Mouse (Mus musculus) erythroblast, embryonic 14.5 days (primary cell): Measurements from ENCODE around the gene Mvd. TPM values are rescaled to one million over a fixed set of nuclear protein-coding genes. Genes with fewer than 3 reads are reported as not detected.
A peak's percentile ranks its signal among the peaks of the same experiment; 100 is the strongest.

ENCODE experiments used
- H3K27me3 ChIP-seq: 2 replicates; pipeline ENCODE4 v1.6.1; 2012; ENCODE audit warnings: inconsistent platforms; ENCODE audit not compliant: control insufficient read depth
- H3K36me3 ChIP-seq: 2 replicates; pipeline ENCODE4 v1.6.1; 2012; ENCODE audit warnings: mild to moderate bottlenecking, inconsistent platforms; ENCODE audit not compliant: control insufficient read depth
- H3K4me1 ChIP-seq: 2 replicates; pipeline ENCODE4 v1.6.1; 2012; ENCODE audit warnings: inconsistent platforms; ENCODE audit not compliant: control insufficient read depth
- H3K4me3 ChIP-seq: replicated peaks from 2 replicates; pipeline ENCODE3; 2012; ENCODE audit warnings: moderate library complexity, mild to moderate bottlenecking, inconsistent platforms
- H3K9me3 ChIP-seq: 2 replicates; pipeline ENCODE4 v1.6.1; 2012; ENCODE audit warnings: low read length, inconsistent platforms, mixed read lengths; ENCODE audit not compliant: control insufficient read depth
- GATA1 ChIP-seq: IDR thresholded peaks from 2 replicates; pipeline ENCODE4 v1.6.1; 2012; ENCODE audit warnings: low read length, inconsistent platforms, mixed read lengths
- TAL1 ChIP-seq: IDR thresholded peaks from 3 replicates; pipeline ENCODE4 v1.6.1; 2012; ENCODE audit warnings: low read length, inconsistent platforms, mixed read lengths
- polyA plus RNA-seq: library from polyadenylated mRNA; stranded (reverse); fragments of >175 nt; gene quantifications from 2 replicates; pipeline ENCODE4 v1.2.3, GENCODE M21; 2012

The Mvd gene
- 0.17 and 0.19 TPM in 2 replicates for polyA plus RNA-seq

DNA sequence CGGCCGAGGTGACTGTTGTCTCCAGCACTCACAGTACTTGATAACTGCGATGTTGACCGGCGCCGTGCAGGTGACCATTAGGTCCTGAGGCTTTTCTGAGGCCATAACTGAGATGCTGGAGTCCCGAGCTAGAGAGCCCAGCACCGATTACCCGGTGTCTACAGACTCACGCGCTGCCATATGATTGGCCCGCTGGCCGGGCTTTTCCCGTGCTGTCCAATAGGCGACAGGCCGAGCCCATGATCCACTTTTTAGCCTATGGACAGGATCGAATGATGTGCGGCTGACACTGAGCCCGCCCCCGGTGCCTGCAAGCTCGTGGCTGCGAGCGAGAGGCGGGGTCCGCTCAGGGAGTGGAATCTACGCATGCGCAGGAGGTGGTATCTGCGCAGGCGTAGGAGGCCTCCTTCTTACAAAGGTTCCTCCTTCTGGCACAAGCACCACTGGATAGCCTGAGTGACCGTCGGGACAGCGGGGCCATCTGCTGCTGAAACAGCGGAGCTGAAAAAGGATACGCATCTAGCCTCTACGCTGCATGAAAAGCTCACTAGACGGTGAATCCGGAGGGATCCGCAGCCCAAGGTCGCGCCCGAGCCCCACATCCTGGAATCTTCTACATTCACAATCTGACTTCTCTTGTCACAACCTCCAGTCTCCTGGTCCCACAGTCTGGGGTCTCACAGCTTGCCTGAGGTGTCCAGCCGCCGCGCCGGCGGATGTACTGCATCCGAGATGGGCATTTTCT, at the start of gene Mvd:
Gene Mvd, minus strand, starts transcription at position 161 of the 745 bp plus-strand sequence.
- TF ChIP-seq TAL1 (no peak), GATA1 (no peak)
- peaks cover 15% of the 10 kb centered on the region for H3K36me3 ChIP-seq
- peaks cover 4% of the 10 kb centered on the region for H3K9me3 ChIP-seq
- H3K27me3 ChIP-seq: peaks cover 9% of the 10 kb centered on the region
- H3K4me3 ChIP-seq: peak within 1 kb of the TSS; percentile 71
- peaks cover 34% of the 10 kb centered on the region for H3K4me1 ChIP-seq

DNA sequence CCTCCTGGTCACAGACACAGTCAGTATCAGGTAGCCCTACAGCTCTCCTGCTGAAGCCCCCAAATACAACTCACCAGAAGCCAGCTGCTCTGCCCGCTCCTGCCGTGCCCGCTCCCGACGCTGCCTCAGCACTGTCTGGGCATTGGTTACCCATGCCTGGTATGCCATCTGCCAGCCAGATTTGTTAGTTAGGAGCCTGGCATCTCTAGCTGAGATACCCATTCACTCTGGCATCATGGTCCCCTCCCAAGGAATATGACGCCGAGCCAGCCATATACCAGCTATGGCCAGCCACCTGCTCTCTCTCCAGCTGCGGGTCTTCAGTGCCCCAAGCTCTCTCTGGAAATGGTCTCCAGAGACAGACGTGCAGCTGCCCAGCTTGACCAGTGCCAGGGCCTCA, 45.2 kb upstream of the Mvd start:
- H3K9me3 ChIP-seq: peaks cover 18% of the 10 kb centered on the region
- H3K4me1 ChIP-seq: no peaks in the 10 kb centered on the region; the same call in 1 of the 2 replicates
- H3K27me3 ChIP-seq: no peaks in the 10 kb centered on the region; the same call in 1 of the 2 replicates
- H3K36me3 ChIP-seq: peaks cover 100% of the 10 kb centered on the region
- no peak for TF ChIP-seq GATA1
- no peak for TF ChIP-seq TAL1
- H3K4me3 ChIP-seq: no peak overlapping the region

GRCm38 (mm10) chr8:122484831-122485230, 41.6 kb upstream of the Mvd start:
- peaks cover 100% of the 10 kb centered on the region for H3K36me3 ChIP-seq
- no peaks in the 10 kb centered on the region; the same call in 1 of the 2 replicates for H3K4me1 ChIP-seq
- H3K4me3 ChIP-seq: no peak overlapping the region
- no peaks in the 10 kb centered on the region; the same call in 1 of the 2 replicates for H3K27me3 ChIP-seq
- peaks cover 20% of the 10 kb centered on the region for H3K9me3 ChIP-seq
- TF ChIP-seq GATA1 (no peak), TAL1 (0 out of 3 replicates have a peak, but pooled peaks have one; percentile 11)

- Histone ChIP-seq H3K36me3 (peaks cover 100% of the 10 kb centered on the region), H3K27me3 (no peaks in the 10 kb centered on the region; the same call in 1 of the 2 replicates), H3K4me3 (no peak overlapping the region), H3K9me3 (peaks cover 20% of the 10 kb centered on the region), H3K4me1 (no peaks in the 10 kb centered on the region; the same call in 1 of the 2 replicates)
- no peak for TF ChIP-seq TAL1
- no peak for TF ChIP-seq GATA1
Measured at GRCm38 (mm10) chr8:122483877-122484276, 40.7 kb upstream of the Mvd start.

- peaks cover 96% of the 10 kb centered on the region for H3K36me3 ChIP-seq
- H3K27me3 ChIP-seq: no peaks in the 10 kb centered on the region; the same call in 1 of the 2 replicates
- TF ChIP-seq TAL1 (no peak), GATA1 (no peak)
- H3K4me3 ChIP-seq: no peak overlapping the region
- H3K9me3 ChIP-seq: peaks cover 20% of the 10 kb centered on the region
- H3K4me1 ChIP-seq: peaks cover 5% of the 10 kb centered on the region
Measured at GRCm38 (mm10) chr8:122482448-122482847, 39.2 kb upstream of the Mvd start.

DNA sequence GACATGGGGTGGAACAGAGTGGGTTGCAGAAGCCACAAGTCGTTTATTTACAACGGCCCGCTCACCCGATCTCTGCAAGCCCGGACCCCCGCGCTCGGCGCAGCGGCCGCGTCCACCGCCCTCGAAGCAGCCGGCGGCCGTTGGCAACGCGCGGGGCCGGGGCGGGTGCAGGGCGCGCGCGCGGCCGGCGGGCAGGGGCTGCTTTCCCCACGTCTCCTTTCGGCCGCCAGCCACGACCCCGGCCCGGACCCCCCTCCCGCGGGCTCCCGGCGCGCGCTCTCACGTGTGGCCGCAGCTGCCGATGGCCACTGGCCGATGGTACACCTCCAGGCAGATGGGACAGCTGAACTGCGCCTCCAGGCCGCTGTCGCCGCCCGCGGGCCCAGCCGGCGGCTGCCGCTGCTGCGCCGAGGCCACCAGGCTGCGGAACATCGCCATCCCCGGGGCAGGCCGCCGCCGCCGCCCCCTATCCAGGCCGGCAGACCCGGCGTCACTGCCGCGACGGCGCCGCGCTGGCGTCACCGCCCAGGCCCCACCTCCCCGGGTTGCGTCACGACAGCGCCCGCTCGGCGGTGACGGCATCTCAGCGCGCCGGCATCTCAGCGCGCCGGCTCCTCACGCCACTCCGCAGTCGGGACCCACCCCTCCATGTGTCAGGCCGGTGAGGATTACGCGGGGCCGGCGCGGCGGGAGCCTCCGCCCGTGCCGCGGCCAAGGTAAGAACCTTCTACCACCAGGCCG, 32.5 kb upstream of the Mvd start, which contains the start of the genes Rnf166 and Ctu2:
Gene Rnf166, minus strand, starts transcription at position 485 of the 741 bp plus-strand sequence.
Gene Ctu2, plus strand, starts transcription at position 564 of the 741 bp plus-strand sequence.
- Histone ChIP-seq H3K9me3 (no peaks in the 10 kb centered on the region), H3K27me3 (no peaks in the 10 kb centered on the region), H3K4me1 (peaks cover 39% of the 10 kb centered on the region), H3K4me3 (peak within 1 kb of the TSS; percentile 85), H3K36me3 (peaks cover 53% of the 10 kb centered on the region)
- TF ChIP-seq GATA1 (no peak), TAL1 (no peak)

DNA sequence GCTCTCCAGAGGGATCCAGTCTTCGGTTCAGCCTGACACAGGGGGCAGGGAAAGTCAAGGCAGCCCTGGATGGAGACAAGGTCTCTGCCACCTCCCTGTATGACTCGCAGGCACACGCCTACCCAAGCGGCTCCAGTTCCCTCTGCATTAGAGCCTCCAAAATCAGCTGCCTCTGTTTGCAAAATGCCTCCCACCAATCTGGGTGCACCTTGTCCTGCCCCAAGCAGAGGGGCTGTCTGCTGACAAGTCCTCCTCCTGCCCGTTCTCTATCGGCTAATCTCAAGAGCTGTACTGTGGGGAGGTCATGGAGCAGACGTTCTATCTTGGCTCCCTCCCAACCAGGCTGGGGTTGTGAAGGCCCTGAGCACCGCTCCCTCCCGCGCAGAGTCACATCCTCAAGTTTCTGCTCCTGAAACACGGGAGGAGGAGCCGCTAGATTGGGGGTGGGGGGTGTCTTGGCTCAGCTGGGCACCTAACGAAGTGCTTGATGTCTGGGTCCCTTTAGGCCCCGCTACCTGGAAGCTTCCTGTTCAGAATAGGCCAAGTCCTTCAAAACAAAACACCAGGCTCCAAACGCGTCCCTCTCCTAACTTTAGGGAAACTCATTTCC, 31.8 kb upstream of the Mvd start:
- Histone ChIP-seq H3K4me1 (peaks cover 39% of the 10 kb centered on the region), H3K36me3 (peaks cover 48% of the 10 kb centered on the region)
- no peak for TF ChIP-seq TAL1
- TF ChIP-seq GATA1: no peak; the same call in 1 of the 2 replicates

GRCm38 (mm10) chr8:122473911-122474421, 30.7 kb upstream of the Mvd start:
- H3K27me3 ChIP-seq: no peaks in the 10 kb centered on the region
- TF ChIP-seq GATA1 (no peak), TAL1 (no peak)
- no peaks in the 10 kb centered on the region for H3K9me3 ChIP-seq
- H3K4me3 ChIP-seq: no peak overlapping the region
- peaks cover 46% of the 10 kb centered on the region for H3K36me3 ChIP-seq
- H3K4me1 ChIP-seq: peaks cover 39% of the 10 kb centered on the region

More for the DNA sequence above, 31.8 kb upstream of the Mvd start:
- no peaks in the 10 kb centered on the region for H3K9me3 ChIP-seq
- no peaks in the 10 kb centered on the region for H3K27me3 ChIP-seq
- peak overlapping the region; percentile 85 for H3K4me3 ChIP-seq
